Mouse (Mus musculus) MEL (cell line): ENCODE results near the gene Ap2b1. TPM values are rescaled to one million over a fixed set of nuclear protein-coding genes. Genes with fewer than 3 reads are reported as not detected.

Experiments used
- DNase-seq: peaks from one replicate; pipeline ENCODE4 v3.0.0; 2011; ENCODE audit warnings: low read depth, low spot score
- H3K27ac ChIP-seq: 2 replicates; pipeline ENCODE4 v1.5.1; 2012; ENCODE audit warnings: low read depth, mild to moderate bottlenecking, control low read depth, low read length, moderate library complexity; ENCODE audit not compliant: control insufficient read depth
- H3K27me3 ChIP-seq, 2 experiments: fragments of 150-350 bp in 1 of 2; sonication (generic) in 1 of 2; 2 replicates each; pipeline ENCODE4 v1.6.1; 2012; ENCODE audit warnings: low read length in 2 of 2, mild to moderate bottlenecking in 2 of 2, improper control_type of control experiment in 1 of 2, moderate library complexity in 1 of 2; ENCODE audit not compliant: insufficient read depth in 2 of 2, control insufficient read depth in 1 of 2
- H3K36me3 ChIP-seq, 2 experiments: 2 replicates each; pipeline ENCODE4 v1.6.1; 2012 to 2014; ENCODE audit warnings: low read length in 2 of 2, improper control_type of control experiment in 1 of 2, inconsistent platforms in 1 of 2, mild to moderate bottlenecking in 1 of 2; ENCODE audit not compliant: insufficient read depth in 2 of 2, control insufficient read depth in 1 of 2
- H3K4me1 ChIP-seq, 2 experiments: fragments of 150-350 bp in 1 of 2; sonication (generic) in 1 of 2; 2 replicates each; pipeline ENCODE4 v1.6.1; 2012; ENCODE audit warnings: low read length in 2 of 2, improper control_type of control experiment in 1 of 2, mild to moderate bottlenecking in 1 of 2; ENCODE audit not compliant: insufficient read depth in 2 of 2, control insufficient read depth in 1 of 2
- H3K4me3 ChIP-seq, 2 experiments: fragments of 150-350 bp in 1 of 2; sonication (generic) in 1 of 2; 2 replicates each; pipeline ENCODE4 v1.5.1; 2012; ENCODE audit warnings: low read depth in 2 of 2, low read length in 2 of 2, mild to moderate bottlenecking in 2 of 2, moderate library complexity in 2 of 2, control low read depth in 1 of 2, improper control_type of control experiment in 1 of 2; ENCODE audit not compliant: control insufficient read depth in 1 of 2, insufficient read depth in 1 of 2
- H3K79me2 ChIP-seq: 2 replicates; pipeline ENCODE4 v1.6.1; 2012; ENCODE audit warnings: mild to moderate bottlenecking, low read length, moderate library complexity; ENCODE audit not compliant: control insufficient read depth, poor library complexity, insufficient read depth
- H3K9ac ChIP-seq: 2 replicates; pipeline ENCODE4 v1.6.1; 2012; ENCODE audit warnings: low read depth, mild to moderate bottlenecking, control low read depth, low read length, moderate library complexity; ENCODE audit not compliant: control insufficient read depth, poor library complexity, severe bottlenecking
- H3K9me3 ChIP-seq: fragments of 150-350 bp; sonication (generic); replicated peaks from 2 replicates; pipeline ENCODE4 v1.6.1; 2012; ENCODE audit warnings: mild to moderate bottlenecking, low read length, improper control_type of control experiment, moderate library complexity; ENCODE audit not compliant: insufficient read depth
- BHLHE40 ChIP-seq: IDR thresholded peaks from 2 replicates; pipeline ENCODE4 v1.6.1; 2012; ENCODE audit warnings: low read depth, mild to moderate bottlenecking, inconsistent platforms, low read length, improper control_type of control experiment, borderline replicate concordance
- CHD2 ChIP-seq: IDR thresholded peaks from 2 replicates; pipeline ENCODE4 v1.6.1; 2011; ENCODE audit warnings: low read length, improper control_type of control experiment
- CTCF ChIP-seq, 3 experiments: IDR thresholded peaks in 2 of 3; conservative IDR thresholded peaks in 1 of 3; 2 replicates each; pipeline ENCODE4 v1.5.1; 2011 to 2012; ENCODE audit warnings: low read length in 3 of 3, low read depth in 2 of 3, mild to moderate bottlenecking in 2 of 3, improper control_type of control experiment in 1 of 3, inconsistent platforms in 1 of 3, mixed read lengths in 1 of 3, moderate library complexity in 1 of 3; ENCODE audit not compliant: control insufficient read depth in 1 of 3, insufficient read depth in 1 of 3, poor library complexity in 1 of 3, severe bottlenecking in 1 of 3
- E2F4 ChIP-seq: IDR thresholded peaks from 2 replicates; pipeline ENCODE4 v1.6.1; 2011; ENCODE audit warnings: low read depth, low read length, improper control_type of control experiment, borderline replicate concordance
- ELF1 ChIP-seq: IDR thresholded peaks from 2 replicates; pipeline ENCODE4 v1.6.1; 2014; ENCODE audit warnings: low read depth, mild to moderate bottlenecking, inconsistent platforms, low read length, improper control_type of control experiment, moderate library complexity
- EP300 ChIP-seq, 2 experiments: IDR thresholded peaks; 2 replicates each; pipeline ENCODE4 v1.6.1; 2011; ENCODE audit warnings: improper control_type of control experiment in 2 of 2, low read length in 2 of 2, low read depth in 1 of 2, mild to moderate bottlenecking in 1 of 2
- GATA1 ChIP-seq: IDR thresholded peaks from 2 replicates; pipeline ENCODE4 v1.6.1; 2011; ENCODE audit warnings: low read depth, low read length, improper control_type of control experiment
- HCFC1 ChIP-seq: IDR thresholded peaks from 2 replicates; pipeline ENCODE4 v1.6.1; 2012; ENCODE audit warnings: low read depth, mild to moderate bottlenecking, inconsistent platforms, low read length, improper control_type of control experiment, moderate library complexity
- KAT2A ChIP-seq: conservative IDR thresholded peaks from 2 replicates; pipeline ENCODE4 v1.6.1; 2012; ENCODE audit warnings: low read depth, low read length, improper control_type of control experiment, inconsistent platforms
- MAFK ChIP-seq: IDR thresholded peaks from 2 replicates; pipeline ENCODE4 v1.6.1; 2011; ENCODE audit warnings: low read depth, mild to moderate bottlenecking, low read length, improper control_type of control experiment, borderline replicate concordance
- MAZ ChIP-seq: IDR thresholded peaks from 2 replicates; pipeline ENCODE4 v1.6.1; 2012; ENCODE audit warnings: low read depth, mild to moderate bottlenecking, inconsistent platforms, low read length, improper control_type of control experiment
- MXI1 ChIP-seq: IDR thresholded peaks from 2 replicates; pipeline ENCODE4 v1.6.1; 2011; ENCODE audit warnings: mild to moderate bottlenecking, low read depth, low read length, improper control_type of control experiment
- MYB ChIP-seq: IDR thresholded peaks from 2 replicates; pipeline ENCODE4 v1.6.1; 2011; ENCODE audit warnings: mild to moderate bottlenecking, low read depth, low read length, improper control_type of control experiment
- MYC ChIP-seq: IDR thresholded peaks from 2 replicates; pipeline ENCODE4 v1.6.1; 2011; ENCODE audit warnings: low read depth, mild to moderate bottlenecking, low read length, improper control_type of control experiment, moderate library complexity
- NELFE ChIP-seq: IDR thresholded peaks from 2 replicates; pipeline ENCODE4 v1.6.1; 2011; ENCODE audit warnings: low read depth, low read length, improper control_type of control experiment
- NRF1 ChIP-seq: IDR thresholded peaks from 2 replicates; pipeline ENCODE4 v1.6.1; 2014; ENCODE audit warnings: low read depth, mild to moderate bottlenecking, inconsistent platforms, low read length, improper control_type of control experiment, moderate library complexity; ENCODE audit not compliant: poor library complexity, insufficient read depth, severe bottlenecking
- POLR2A ChIP-seq, 2 experiments: IDR thresholded peaks; 2 replicates each; pipeline ENCODE4 v1.6.1; 2011 to 2012; ENCODE audit warnings: low read length in 2 of 2, mild to moderate bottlenecking in 2 of 2, control low read depth in 1 of 2, improper control_type of control experiment in 1 of 2, low read depth in 1 of 2, moderate library complexity in 1 of 2; ENCODE audit not compliant: control insufficient read depth in 1 of 2, insufficient read depth in 1 of 2, poor library complexity in 1 of 2
- POLR2AphosphoS5 ChIP-seq: IDR thresholded peaks from 2 replicates; pipeline ENCODE4 v1.6.1; 2012; ENCODE audit warnings: low read depth, borderline replicate concordance, mild to moderate bottlenecking, inconsistent platforms, low read length, moderate library complexity, mixed read lengths
- RAD21 ChIP-seq: IDR thresholded peaks from 2 replicates; pipeline ENCODE4 v1.6.1; 2011; ENCODE audit warnings: mild to moderate bottlenecking, low read depth, low read length, improper control_type of control experiment
- RCOR1 ChIP-seq: IDR thresholded peaks from 2 replicates; pipeline ENCODE4 v1.6.1; 2012; ENCODE audit warnings: low read depth, mild to moderate bottlenecking, inconsistent platforms, low read length, improper control_type of control experiment
- SIN3A ChIP-seq: IDR thresholded peaks from 2 replicates; pipeline ENCODE4 v1.6.1; 2012; ENCODE audit warnings: low read length, improper control_type of control experiment, inconsistent platforms
- SMC3 ChIP-seq: IDR thresholded peaks from 2 replicates; pipeline ENCODE4 v1.6.1; 2011; ENCODE audit warnings: low read depth, low read length, improper control_type of control experiment
- TAL1 ChIP-seq: IDR thresholded peaks from 2 replicates; pipeline ENCODE4 v1.6.1; 2012; ENCODE audit warnings: mild to moderate bottlenecking, inconsistent platforms, low read length, moderate library complexity, mixed read lengths
- UBTF ChIP-seq: IDR thresholded peaks from 2 replicates; pipeline ENCODE4 v1.6.1; 2012; ENCODE audit warnings: low read depth, mild to moderate bottlenecking, inconsistent platforms, low read length, improper control_type of control experiment, moderate library complexity, borderline replicate concordance; ENCODE audit not compliant: insufficient read depth
- USF1 ChIP-seq: IDR thresholded peaks from 2 replicates; pipeline ENCODE4 v1.6.1; 2014; ENCODE audit warnings: low read depth, mild to moderate bottlenecking, inconsistent platforms, low read length, improper control_type of control experiment, moderate library complexity
- ZKSCAN1 ChIP-seq: IDR thresholded peaks from 2 replicates; pipeline ENCODE4 v1.6.1; 2012; ENCODE audit warnings: low read depth, mild to moderate bottlenecking, inconsistent platforms, low read length, improper control_type of control experiment, moderate library complexity
- ZNF384 ChIP-seq: IDR thresholded peaks from 2 replicates; pipeline ENCODE4 v1.6.1; 2012; ENCODE audit warnings: low read depth, mild to moderate bottlenecking, inconsistent platforms, low read length, improper control_type of control experiment
- polyA plus RNA-seq, 2 experiments: library from polyadenylated mRNA; stranded (reverse) in 1 of 2; unstranded in 1 of 2; fragments of >175 nt in 1 of 2; fragments of >200 nt in 1 of 2; gene quantifications; 2 replicates each; pipeline versions ENCODE4 v1.2.1 to v1.2.4; 2012; ENCODE audit warnings: low replicate concordance in 2 of 2, low read depth in 1 of 2; ENCODE audit not compliant: insufficient read length in 2 of 2, insufficient read depth in 1 of 2, missing spikeins in 1 of 2
- total RNA-seq: library from RNA; depleted of rRNA; stranded (reverse); fragments of 300-350 nt; gene quantifications from 2 replicates; pipeline ENCODE4 v1.2.3, GENCODE M21; 2012

Ap2b1 gene
- total and polyA plus RNA-seq, 3 experiments = 60.6 to 165 (median 68.9) TPM

DNA sequence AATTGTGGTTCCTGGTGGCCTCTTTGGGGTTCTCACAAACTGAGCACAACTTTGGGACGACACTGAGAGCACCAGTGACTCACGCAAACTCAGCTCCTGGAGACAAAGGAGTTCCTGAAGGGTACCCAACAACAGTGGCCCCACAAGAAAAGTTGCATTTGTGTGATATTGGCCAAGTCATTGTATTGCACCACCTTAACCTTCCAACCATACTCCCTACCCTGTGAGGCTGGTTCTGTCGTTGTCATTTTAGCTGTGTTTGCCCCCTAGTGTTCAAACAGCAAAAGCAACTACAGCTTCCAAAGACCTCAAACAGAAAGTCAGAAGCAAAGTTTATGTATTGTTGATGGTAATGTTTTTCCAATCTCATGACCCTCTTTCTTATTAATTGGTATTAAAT lies 35.7 kb upstream of the Ap2b1 start (continued):
- TF ChIP-seq ELF1 (no peak), MAFK (no peak), ZNF384 (no peak), KAT2A (no peak), NRF1 (no peak), USF1 (no peak), NELFE (peak; percentile 14; the same call in 1 of the 2 replicates), UBTF (no peak), RAD21 (peak; percentile 89), RCOR1 (no peak), E2F4 (no peak), MAZ (no peak), MYB (no peak)

DNA sequence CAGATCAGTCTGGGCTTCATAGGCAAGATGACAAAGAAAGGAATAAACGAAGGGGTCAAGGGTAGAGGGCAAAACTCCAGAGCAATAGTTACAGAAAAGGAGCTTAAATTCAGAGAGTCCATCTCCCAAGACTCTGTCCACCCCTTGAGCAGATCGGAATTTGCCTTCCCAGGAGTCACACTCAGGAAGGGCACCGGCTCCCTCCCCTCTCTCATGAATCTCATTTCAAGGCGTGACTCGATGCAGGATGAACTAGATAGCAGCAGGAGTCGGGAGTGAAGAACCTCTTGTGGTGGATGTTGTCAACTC lies 28.0 kb upstream of the Ap2b1 start:
- Histone ChIP-seq H3K27ac (peak overlapping the region; percentile 96), H3K4me1 (peaks cover 0 to 14% of the 10 kb centered on the region in 2 experiments; a peak in 2 of 4 replicates), H3K9ac (peak overlapping the region; percentile 73), H3K9me3 (no peaks in the 10 kb centered on the region), H3K36me3 (peaks cover 0 to 8% of the 10 kb centered on the region in 2 experiments; a peak in 1 of 4 replicates), H3K79me2 (no peaks in the 10 kb centered on the region), H3K4me3 (peak overlapping the region; percentile 67 to 85), H3K27me3 (no peaks in the 10 kb centered on the region)
- TF ChIP-seq MXI1 (peak; percentile 83), SMC3 (peak; percentile 10; the same call in 1 of the 2 replicates), POLR2A (IDR thresholded peaks at IDR 0.05; ENCODE audit: control insufficient read depth in 1 of 2, insufficient read depth in 1 of 2, low read depth in 1 of 2, low read length in 2 of 2, poor library complexity in 1 of 2) (no peak), UBTF (no peak), MAZ (peak; percentile 77; the same call in 1 of the 2 replicates)
- no peak for DNase-seq

DNA sequence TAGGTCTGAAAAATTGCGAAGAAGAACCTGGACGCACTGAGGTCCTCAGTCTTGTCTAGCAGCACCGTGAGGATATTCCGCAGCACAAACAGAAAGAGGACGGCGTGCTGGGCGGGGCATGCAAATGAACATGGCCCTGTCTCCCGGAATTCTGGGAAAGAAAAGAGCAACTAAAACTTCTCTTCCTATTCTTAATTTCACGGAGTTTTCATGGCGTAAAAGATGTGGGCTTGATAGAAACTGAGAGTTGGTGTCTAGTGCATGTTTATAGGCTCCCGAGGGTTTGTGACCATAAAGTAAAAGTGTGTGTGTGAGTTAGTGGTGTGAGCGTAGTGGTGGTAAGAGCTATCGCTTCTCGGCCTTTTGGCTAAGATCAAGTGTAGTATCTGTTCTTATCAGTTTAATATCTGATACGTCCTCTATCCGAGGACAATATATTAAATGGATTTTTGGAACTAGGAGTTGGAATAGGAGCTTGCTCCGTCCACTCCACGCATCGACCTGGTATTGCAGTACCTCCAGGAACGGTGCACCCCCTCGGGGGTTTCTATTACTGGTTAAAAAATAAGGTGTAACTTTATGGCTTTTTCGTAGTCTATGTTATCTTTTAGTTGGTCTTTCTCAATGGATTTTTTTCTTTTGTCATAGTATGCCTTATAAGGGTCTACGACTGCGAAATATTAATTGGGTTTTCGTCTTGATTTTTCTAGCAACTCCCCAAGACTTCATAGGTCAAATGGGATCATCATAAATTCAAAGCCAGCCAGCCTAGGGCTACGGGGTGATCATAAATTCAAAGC lies 27.5 kb upstream of the Ap2b1 start:
- Histone ChIP-seq H3K4me1 (peaks cover 0 to 18% of the 10 kb centered on the region in 2 experiments; a peak in 2 of 4 replicates), H3K9me3 (no peaks in the 10 kb centered on the region), H3K27me3 (no peaks in the 10 kb centered on the region), H3K79me2 (no peaks in the 10 kb centered on the region), H3K4me3 (peak overlapping the region; percentile 67 to 85), H3K36me3 (peaks cover 0 to 8% of the 10 kb centered on the region in 2 experiments; a peak in 1 of 4 replicates), H3K9ac (peak overlapping the region; percentile 73), H3K27ac (peak overlapping the region; percentile 96)
- peak; percentile 99 for DNase-seq
- TF ChIP-seq ZNF384 (peak; percentile 54; the same call in 1 of the 2 replicates), SIN3A (peak; percentile 89), MYB (no peak), GATA1 (peak; percentile 50), ELF1 (0 out of 2 replicates have a peak, but pooled peaks have one; percentile 37), CTCF (IDR thresholded peaks at IDR 0.05 in 2 of 3, conservative IDR thresholded peaks at IDR 0.05 in 1 of 3; ENCODE audit: control insufficient read depth in 1 of 3, insufficient read depth in 1 of 3, low read depth in 2 of 3, low read length in 3 of 3, poor library complexity in 1 of 3, severe bottlenecking in 1 of 3) (no peak), USF1 (no peak), HCFC1 (peak; percentile 81), EP300 (IDR thresholded peaks at IDR 0.05; ENCODE audit: low read depth in 1 of 2, low read length in 2 of 2) (no peak; a peak in 1 of 4 replicates), BHLHE40 (no peak), NELFE (peak; percentile 93), MYC (peak; percentile 85), POLR2AphosphoS5 (peak; percentile 100), TAL1 (no peak), ZKSCAN1 (no peak), MXI1 (no peak), MAFK (no peak), CHD2 (no peak)
